Mouse (Mus musculus): ENCODE results near the gene Tmem110.

GRCm38 (mm10) chr14:30886204-30886603 is 60.8 kb downstream of the Tmem110 start, which contains the start of gene Itih4:
- TF ChIP-seq CTCF (IDR thresholded peaks at IDR 0.05; ENCODE audit: extremely low read depth, insufficient read depth, low read length) (no peak), POLR2A (IDR thresholded peaks at IDR 0.05; ENCODE audit: extremely low read depth, insufficient read depth, low read length) (no peak)
